Mouse (Mus musculus) effector memory CD4-positive, alpha-beta T cell, adult 7 months (primary cell): Measurements from ENCODE around the gene Olfr1496. TPM values are rescaled to one million over a fixed set of nuclear protein-coding genes. Genes with fewer than 3 reads are reported as not detected.

Experiments used
- polyA plus RNA-seq: library from polyadenylated mRNA; unstranded; fragments of 100-300 nt; shearing (Covaris generic); gene quantifications from one replicate; pipeline ENCODE4 v1.2.1, GENCODE M21; 2017

Gene Olfr1496
- not detected for polyA plus RNA-seq

GRCm38 (mm10) chr19:13777578-13777977 is at the start of gene Olfr1496:
Gene Olfr1496 (plus strand): TSS chr19:13777878.

GRCm38 (mm10) chr19:13739428-13739827 is 38.2 kb upstream of the Olfr1496 start, which contains the start of gene Olfr1494:
Gene Olfr1494 (plus strand): TSS chr19:13739728.

GRCm38 (mm10) chr19:13764306-13764705 is 13.4 kb upstream of the Olfr1496 start, which contains the start of gene Olfr1495:
Gene Olfr1495 (plus strand): TSS chr19:13764606.

GRCm38 (mm10) chr19:13798102-13798501 is 20.4 kb downstream of the Olfr1496 start, which contains the start of gene Olfr1497:
Gene Olfr1497 (minus strand): TSS chr19:13798202.

GRCm38 (mm10) chr19:13819347-13819746 is 41.7 kb downstream of the Olfr1496 start, which contains the start of gene Olfr1499:
Gene Olfr1499 (minus strand): TSS chr19:13819447.

GRCm38 (mm10) chr19:13830388-13830787 is 52.7 kb downstream of the Olfr1496 start, which contains the start of gene Olfr1500:
Gene Olfr1500 (minus strand): TSS chr19:13830488.

Other genes with a start within 250 kb of the Olfr1496 start
- gene Olfr1480, start 250.0 kb upstream of the Olfr1496 start, polyA plus RNA-seq: not detected
- not detected for gene Olfr1484, start 194.4 kb upstream of the Olfr1496 start, polyA plus RNA-seq
- not detected for gene Olfr1487, start 160.5 kb upstream of the Olfr1496 start, polyA plus RNA-seq
- gene Olfr1489, start 146.3 kb upstream of the Olfr1496 start, polyA plus RNA-seq: 0.06 TPM
- gene Olfr1490, start 126.8 kb upstream of the Olfr1496 start, polyA plus RNA-seq: 0.40 TPM
- not detected for gene Olfr1491, start 80.6 kb upstream of the Olfr1496 start, polyA plus RNA-seq
- gene Olfr1493-ps1, start 54.6 kb upstream of the Olfr1496 start, polyA plus RNA-seq: 0.28 TPM
- not detected for gene Olfr1494, start 38.1 kb upstream of the Olfr1496 start, polyA plus RNA-seq
- gene Olfr1495, start 13.3 kb upstream of the Olfr1496 start, polyA plus RNA-seq: not detected
- not detected for gene Olfr1497, start 20.3 kb downstream of the Olfr1496 start, polyA plus RNA-seq
- gene Olfr1499, start 41.6 kb downstream of the Olfr1496 start, polyA plus RNA-seq: 0.61 TPM
- gene Olfr1500, start 52.6 kb downstream of the Olfr1496 start, polyA plus RNA-seq: not detected
- 0.43 TPM for gene Olfr1501, start 72.8 kb downstream of the Olfr1496 start, polyA plus RNA-seq
- not detected for gene Olfr1502, start 83.9 kb downstream of the Olfr1496 start, polyA plus RNA-seq
- gene Olfr1504, start 120.0 kb downstream of the Olfr1496 start, polyA plus RNA-seq: not detected
- not detected for gene Olfr1505, start 135.7 kb downstream of the Olfr1496 start, polyA plus RNA-seq